ENCODE assay signal across 8 mouse cellular contexts in genomic region chr12:79092569-79092968, GRCm38 (mm10). TPM values are rescaled to one million over a fixed set of nuclear protein-coding genes. Genes with fewer than 3 reads are reported as not detected.
DNase-seq lines count a peak whose midpoint lies in the region; TF ChIP-seq lines count a peak whose summit lies in the region.

No protein-coding gene starts in this region.

- no peak overlapping the region for H3K4me3 ChIP-seq in cerebellum, adult 2 months (replicated peaks; ENCODE audit: insufficient read depth, low read depth, low read length)
- no peak overlapping the region for H3K4me3 ChIP-seq in bone marrow, adult 2 months (replicated peaks; ENCODE audit: control insufficient read depth, low read depth, low read length)
- H3K4me3 ChIP-seq in left cerebral cortex, adult 2 months: no peak overlapping the region
- no peak overlapping the region for H3K4me3 ChIP-seq in olfactory bulb, adult 2 months (ENCODE audit: insufficient read depth, low read depth, low read length)

- peak; percentile 47; the same call in 1 of the 2 replicates for TF ChIP-seq CTCF in cerebellum, adult 2 months (IDR thresholded peaks at IDR 0.05; ENCODE audit: borderline replicate concordance, insufficient read depth, low read depth, low read length)
- peak; percentile 89 for TF ChIP-seq CTCF in bone marrow, adult 2 months (IDR thresholded peaks at IDR 0.05; ENCODE audit: control insufficient read depth, insufficient read depth, low read length)
- peak; percentile 66 for TF ChIP-seq CTCF in left cerebral cortex, adult 2 months (IDR thresholded peaks at IDR 0.05)
- TF ChIP-seq CTCF in olfactory bulb, adult 2 months (IDR thresholded peaks at IDR 0.05; ENCODE audit: insufficient read depth, low read depth, low read length): peak; percentile 38; the same call in 1 of the 2 replicates

- no peak overlapping the region for H3K27ac ChIP-seq in cerebellum, adult 2 months (ENCODE audit: insufficient read depth, low read length)
- H3K27ac ChIP-seq in bone marrow, adult 2 months (ENCODE audit: control insufficient read depth, insufficient read depth, low read depth, low read length, poor library complexity): no peak overlapping the region
- no peak overlapping the region for H3K27ac ChIP-seq in left cerebral cortex, adult 2 months
- no peak overlapping the region for H3K27ac ChIP-seq in olfactory bulb, adult 2 months (ENCODE audit: insufficient read depth, low read depth, low read length)

- WGBS in cerebellum, adult 2 months: 49% methylated on average over 4 of the region's 4 CpGs
- WGBS in bone marrow, adult 2 months: 8% methylated on average over 4 of the region's 4 CpGs
- WGBS in olfactory bulb, adult 2 months: 43% methylated on average over 4 of the region's 4 CpGs

- TF ChIP-seq POLR2A in cerebellum, adult 2 months (IDR thresholded peaks at IDR 0.05; ENCODE audit: borderline replicate concordance, insufficient read depth, low read length): no peak
- no peak for TF ChIP-seq POLR2A in bone marrow, adult 2 months (IDR thresholded peaks at IDR 0.05; ENCODE audit: borderline replicate concordance, control insufficient read depth, low read depth, low read length)
- no peak for TF ChIP-seq POLR2A in olfactory bulb, adult 2 months (IDR thresholded peaks at IDR 0.05; ENCODE audit: insufficient read depth, low read depth, low read length)

- no peaks in the 10 kb centered on the region for H3K4me1 ChIP-seq in cerebellum, adult 2 months (ENCODE audit: control insufficient read depth, insufficient read depth, low read length)
- peaks cover 2% of the 10 kb centered on the region for H3K4me1 ChIP-seq in bone marrow, adult 2 months (ENCODE audit: control insufficient read depth, insufficient read depth, low read length)
- H3K4me1 ChIP-seq in olfactory bulb, adult 2 months (ENCODE audit: control insufficient read depth, insufficient read depth, low read length): no peaks in the 10 kb centered on the region

- DNase-seq in cerebellum, adult 2 months: peak in 1 of 2 experiments; percentile 21
- no peak for DNase-seq in cerebellum, adult 8-10 months
- peak; percentile 59 to 71 for DNase-seq in CD8-positive naive resting alpha-beta T cell, adult 2 months (ENCODE audit: low read depth in 2 of 2, low spot score in 2 of 2)
- DNase-seq in heart, postnatal 14 days: peak; percentile 59 to 69
- DNase-seq in left cerebral cortex, adult 2 months (ENCODE audit: extremely low spot score in 1 of 2, low spot score in 2 of 2): peak; percentile 47 to 57
- peak; percentile 82 for DNase-seq in thymus, postnatal 14 days

- intact Hi-C loops in heart, postnatal 14 days (cut with DNase I): loop anchor here (1.0 kb wide), 2 partner anchors 69 to 174 kb away; no protein-coding TSS in a partner anchor
- intact Hi-C loops in left cerebral cortex, adult 2 months (cut with DNase I): loop anchor here (10.0 kb wide), 1 partner anchor 888 kb away; no protein-coding TSS in a partner anchor

- H3K27me3 ChIP-seq in cerebellum, adult 2 months (ENCODE audit: control insufficient read depth, insufficient read depth, low read length): no peaks in the 10 kb centered on the region

RNA-seq across cellular contexts. Expression of gene Pigh, which starts 3.1 kb away (rescaled TPM):
- polyA plus RNA-seq in cerebellum, adult 2 months (2012; rRNA removed): 13.5 and 14.4 TPM in 2 replicates
- 0.57 and 3.6 TPM in 2 replicates for polyA plus RNA-seq in bone marrow, adult 2 months (2011; ENCODE audit: insufficient read depth, insufficient read length, low replicate concordance, missing spikeins)
- total RNA-seq in heart, postnatal 14 days (2021): 1 to 10 TPM; 3.5 to 3.8 TPM
- 10 to 100 TPM in 1 of 2 experiments, 1 to 10 TPM in 1; 9.7 to 10.3 TPM for total RNA-seq in left cerebral cortex, adult 2 months (2021)
- polyA plus RNA-seq in olfactory bulb, adult 2 months (2012; ENCODE audit: insufficient read depth, insufficient read length, low replicate concordance, missing spikeins): not detected in 2 replicates

RNA-seq across cellular contexts. Expression of gene Arg2, which starts 38.0 kb away (rescaled TPM):
- polyA plus RNA-seq in cerebellum, adult 2 months (2012; rRNA removed): 0.59 and 0.68 TPM in 2 replicates
- 3.0 and 14.9 TPM in 2 replicates for polyA plus RNA-seq in bone marrow, adult 2 months (2011; ENCODE audit: insufficient read depth, insufficient read length, low replicate concordance, missing spikeins)
- not detected for total RNA-seq in heart, postnatal 14 days (2021)
- 1 to 10 TPM; 2.2 to 2.3 TPM for total RNA-seq in left cerebral cortex, adult 2 months (2021)
- not detected in 2 replicates for polyA plus RNA-seq in olfactory bulb, adult 2 months (2012; ENCODE audit: insufficient read depth, insufficient read length, low replicate concordance, missing spikeins)

Comparison
In these comparisons a context has a peak if more than half of its experiments do, and no peak if none do; other contexts are left out.
1. CTCF ChIP-seq: peak in every context shown above with its lines; median percentile 89 in bone marrow, adult 2 months; 66 in left cerebral cortex, adult 2 months; 47 in cerebellum, adult 2 months; 38 in olfactory bulb, adult 2 months.